Mouse (Mus musculus): ENCODE measurements around the gene Slc22a3. TPM values are rescaled to one million over a fixed set of nuclear protein-coding genes. Genes with fewer than 3 reads are reported as not detected.
A peak's percentile ranks its signal among the peaks of the same experiment; 100 is the strongest.

Slc22a3 gene
- polyA plus RNA-seq, 1 experiment from 2014 or later, result 0.36 TPM

- H3K4me3 ChIP-seq (ENCODE audit: low read depth, low read length), result no peak overlapping the region
- H3K4me1 ChIP-seq (ENCODE audit: control insufficient read depth, insufficient read depth, low read length), result no peaks in the 10 kb centered on the region
- no peaks in the 10 kb centered on the region for H3K36me3 ChIP-seq (ENCODE audit: control insufficient read depth, insufficient read depth, low read length)
- 70% methylated on average over 16 of the region's 16 CpGs for WGBS
- no peaks in the 10 kb centered on the region for H3K9me3 ChIP-seq (ENCODE audit: control insufficient read depth, low read length)
- H3K9ac ChIP-seq (replicated peaks; ENCODE audit: low read depth, low read length), result no peak overlapping the region
- ATAC-seq (ENCODE audit: low read depth), result no peak
- no peak overlapping the region for H3K27ac ChIP-seq (ENCODE audit: low read depth, low read length)
- H3K27me3 ChIP-seq (ENCODE audit: control insufficient read depth, insufficient read depth, low read length), result no peaks in the 10 kb centered on the region
- no peak overlapping the region for H3K4me2 ChIP-seq (ENCODE audit: low read depth, low read length)
These were observed 86.5 kb downstream of the Slc22a3 start for GRCm38 (mm10) chr17:12420886-12421574.

- no peaks in the 10 kb centered on the region for H3K4me1 ChIP-seq (ENCODE audit: control insufficient read depth, insufficient read depth, low read length)
- no peaks in the 10 kb centered on the region for H3K27me3 ChIP-seq (ENCODE audit: control insufficient read depth, insufficient read depth, low read length)
- H3K9ac ChIP-seq (replicated peaks; ENCODE audit: low read depth, low read length), result no peak overlapping the region
- H3K4me2 ChIP-seq (ENCODE audit: low read depth, low read length), result no peak overlapping the region
- H3K9me3 ChIP-seq (ENCODE audit: control insufficient read depth, low read length), result no peaks in the 10 kb centered on the region
- ATAC-seq (ENCODE audit: low read depth), result no peak
- WGBS, result 72% methylated on average over 19 of the region's 19 CpGs
- no peak overlapping the region for H3K27ac ChIP-seq (ENCODE audit: low read depth, low read length)
- no peaks in the 10 kb centered on the region for H3K36me3 ChIP-seq (ENCODE audit: control insufficient read depth, insufficient read depth, low read length)
- no peak overlapping the region for H3K4me3 ChIP-seq (ENCODE audit: low read depth, low read length)
These were observed 87.9 kb downstream of the Slc22a3 start for GRCm38 (mm10) chr17:12419491-12420079.

- peak; percentile 57; the same call in 1 of the 2 replicates for ATAC-seq (ENCODE audit: low read depth)
- Histone ChIP-seq H3K4me2 (ENCODE audit: low read depth, low read length) (no peak overlapping the region), H3K4me1 (ENCODE audit: control insufficient read depth, insufficient read depth, low read length) (no peaks in the 10 kb centered on the region), H3K27me3 (ENCODE audit: control insufficient read depth, insufficient read depth, low read length) (no peaks in the 10 kb centered on the region), H3K9me3 (ENCODE audit: control insufficient read depth, low read length) (no peaks in the 10 kb centered on the region), H3K36me3 (ENCODE audit: control insufficient read depth, insufficient read depth, low read length) (no peaks in the 10 kb centered on the region), H3K4me3 (ENCODE audit: low read depth, low read length) (no peak overlapping the region), H3K9ac (replicated peaks; ENCODE audit: low read depth, low read length) (no peak overlapping the region), H3K27ac (ENCODE audit: low read depth, low read length) (no peak overlapping the region)
- WGBS, result 54% methylated on average over 6 of the region's 6 CpGs
These were observed 91.1 kb downstream of the Slc22a3 start for GRCm38 (mm10) chr17:12416250-12416895.

GRCm38 (mm10) chr17:12415741-12416140 lies 91.8 kb downstream of the Slc22a3 start:
- Histone ChIP-seq H3K27me3 (ENCODE audit: control insufficient read depth, insufficient read depth, low read length) (no peaks in the 10 kb centered on the region), H3K27ac (ENCODE audit: low read depth, low read length) (no peak overlapping the region), H3K9me3 (ENCODE audit: control insufficient read depth, low read length) (no peaks in the 10 kb centered on the region), H3K4me1 (ENCODE audit: control insufficient read depth, insufficient read depth, low read length) (no peaks in the 10 kb centered on the region), H3K36me3 (ENCODE audit: control insufficient read depth, insufficient read depth, low read length) (no peaks in the 10 kb centered on the region), H3K4me3 (ENCODE audit: low read depth, low read length) (no peak overlapping the region), H3K4me2 (ENCODE audit: low read depth, low read length) (no peak overlapping the region), H3K9ac (replicated peaks; ENCODE audit: low read depth, low read length) (no peak overlapping the region)
- 81% methylated on average over 5 of the region's 5 CpGs for WGBS
- peak; percentile 45; the same call in 1 of the 2 replicates for ATAC-seq (ENCODE audit: low read depth)

- H3K27me3 ChIP-seq (ENCODE audit: control insufficient read depth, insufficient read depth, low read length), result no peaks in the 10 kb centered on the region
- H3K4me3 ChIP-seq (ENCODE audit: low read depth, low read length), result no peak overlapping the region
- H3K9me3 ChIP-seq (ENCODE audit: control insufficient read depth, low read length), result no peaks in the 10 kb centered on the region
- H3K9ac ChIP-seq (replicated peaks; ENCODE audit: low read depth, low read length), result no peak overlapping the region
- ATAC-seq (ENCODE audit: low read depth), result no peak
- no peak overlapping the region for H3K4me2 ChIP-seq (ENCODE audit: low read depth, low read length)
- no peaks in the 10 kb centered on the region for H3K4me1 ChIP-seq (ENCODE audit: control insufficient read depth, insufficient read depth, low read length)
- H3K36me3 ChIP-seq (ENCODE audit: control insufficient read depth, insufficient read depth, low read length), result no peaks in the 10 kb centered on the region
- WGBS, result 65% methylated on average over 15 of the region's 15 CpGs
- no peak overlapping the region for H3K27ac ChIP-seq (ENCODE audit: low read depth, low read length)
These were observed 92.3 kb downstream of the Slc22a3 start for GRCm38 (mm10) chr17:12415031-12415735.

GRCm38 (mm10) chr17:12412891-12413237 lies 94.6 kb downstream of the Slc22a3 start:
- 66% methylated on average over 3 of the region's 3 CpGs for WGBS
- Histone ChIP-seq H3K9me3 (ENCODE audit: control insufficient read depth, low read length) (no peaks in the 10 kb centered on the region), H3K4me2 (ENCODE audit: low read depth, low read length) (no peak overlapping the region), H3K36me3 (ENCODE audit: control insufficient read depth, insufficient read depth, low read length) (no peaks in the 10 kb centered on the region), H3K27me3 (ENCODE audit: control insufficient read depth, insufficient read depth, low read length) (no peaks in the 10 kb centered on the region), H3K27ac (ENCODE audit: low read depth, low read length) (no peak overlapping the region), H3K4me1 (ENCODE audit: control insufficient read depth, insufficient read depth, low read length) (no peaks in the 10 kb centered on the region), H3K9ac (replicated peaks; ENCODE audit: low read depth, low read length) (no peak overlapping the region), H3K4me3 (ENCODE audit: low read depth, low read length) (no peak overlapping the region)
- no peak for ATAC-seq (ENCODE audit: low read depth)

- H3K9me3 ChIP-seq (ENCODE audit: control insufficient read depth, low read length), result no peaks in the 10 kb centered on the region
- no peak overlapping the region for H3K9ac ChIP-seq (replicated peaks; ENCODE audit: low read depth, low read length)
- no peak overlapping the region for H3K4me2 ChIP-seq (ENCODE audit: low read depth, low read length)
- WGBS, result 69% methylated on average over 10 of the region's 10 CpGs
- H3K27ac ChIP-seq (ENCODE audit: low read depth, low read length), result no peak overlapping the region
- H3K27me3 ChIP-seq (ENCODE audit: control insufficient read depth, insufficient read depth, low read length), result no peaks in the 10 kb centered on the region
- ATAC-seq (ENCODE audit: low read depth), result no peak
- H3K36me3 ChIP-seq (ENCODE audit: control insufficient read depth, insufficient read depth, low read length), result no peaks in the 10 kb centered on the region
- H3K4me3 ChIP-seq (ENCODE audit: low read depth, low read length), result no peak overlapping the region
- H3K4me1 ChIP-seq (ENCODE audit: control insufficient read depth, insufficient read depth, low read length), result no peaks in the 10 kb centered on the region
These were observed 95.2 kb downstream of the Slc22a3 start for GRCm38 (mm10) chr17:12412181-12412890.

- 71% methylated on average over 11 of the region's 11 CpGs for WGBS
- no peak overlapping the region for H3K9ac ChIP-seq (replicated peaks; ENCODE audit: low read depth, low read length)
- H3K9me3 ChIP-seq (ENCODE audit: control insufficient read depth, low read length), result no peaks in the 10 kb centered on the region
- no peak overlapping the region for H3K27ac ChIP-seq (ENCODE audit: low read depth, low read length)
- H3K27me3 ChIP-seq (ENCODE audit: control insufficient read depth, insufficient read depth, low read length), result no peaks in the 10 kb centered on the region
- H3K4me2 ChIP-seq (ENCODE audit: low read depth, low read length), result no peak overlapping the region
- no peaks in the 10 kb centered on the region for H3K4me1 ChIP-seq (ENCODE audit: control insufficient read depth, insufficient read depth, low read length)
- H3K36me3 ChIP-seq (ENCODE audit: control insufficient read depth, insufficient read depth, low read length), result no peaks in the 10 kb centered on the region
- H3K4me3 ChIP-seq (ENCODE audit: low read depth, low read length), result no peak overlapping the region
- ATAC-seq (ENCODE audit: low read depth), result no peak
These were observed 98.1 kb downstream of the Slc22a3 start for GRCm38 (mm10) chr17:12409346-12409944.
